Mouse (Mus musculus) retina, postnatal 1 day (tissue): ENCODE measurements at regions not wholly inside any gene's neighbourhood (a gene's known extent, or its start where the extent isn't known, plus 50 kb on each side); places are given as distances from the start of the nearest gene placed in this dataset.

ENCODE experiments used
- DNase-seq: peaks from one replicate; pipeline ENCODE4 v3.0.0-alpha.2; 2012

- peak; percentile 37 for DNase-seq
These were observed 883.8 kb downstream of the Gbe1 start for GRCm38 (mm10) chr16:71197523-71197922.

- DNase-seq = peak; percentile 56
These were observed 895.1 kb downstream of the Gbe1 start for GRCm38 (mm10) chr16:71208806-71209205.

GRCm38 (mm10) chr16:71224469-71224868 is 910.7 kb downstream of the Gbe1 start:
- DNase-seq = peak; percentile 25

- DNase-seq = no peak
These were observed 916.4 kb downstream of the Gbe1 start for GRCm38 (mm10) chr16:71230104-71230653.

GRCm38 (mm10) chr16:71243065-71243464 is 929.3 kb downstream of the Gbe1 start:
- DNase-seq = peak; percentile 24

- DNase-seq = no peak
These were observed 929.7 kb downstream of the Gbe1 start for GRCm38 (mm10) chr16:71243480-71243879.

- peak; percentile 80 for DNase-seq
These were observed 933.9 kb downstream of the Gbe1 start for GRCm38 (mm10) chr16:71247516-71248139.

- DNase-seq = no peak
These were observed 942.0 kb downstream of the Gbe1 start for GRCm38 (mm10) chr16:71255740-71256139.

- no peak for DNase-seq
These were observed 942.4 kb downstream of the Gbe1 start for GRCm38 (mm10) chr16:71256175-71256574.

GRCm38 (mm10) chr16:71267191-71267590 is 953.4 kb downstream of the Gbe1 start:
- peak; percentile 72 for DNase-seq
